Mouse (Mus musculus): ENCODE results near the gene Slc16a5. TPM values are rescaled to one million over a fixed set of nuclear protein-coding genes. Genes with fewer than 3 reads are reported as not detected.
A peak's percentile ranks its signal among the peaks of the same experiment; 100 is the strongest.

The Slc16a5 gene
- total and polyA plus RNA-seq, 3 experiments, result 0.26 TPM; not detected in 2

GRCm38 (mm10) chr11:115491356-115492083, 29.2 kb downstream of the Slc16a5 start, which contains the start of gene Nt5c:
Gene Nt5c (minus strand): TSS chr11:115491862.
- peak within 1 kb of the TSS; percentile 62 for H3K27ac ChIP-seq (ENCODE audit: control insufficient read depth, low read depth, low read length)
- H3K36me3 ChIP-seq (ENCODE audit: control insufficient read depth in 1 of 2, insufficient read depth in 2 of 2, low read length in 2 of 2), result 0 out of 4 replicates have a peak, but pooled peaks cover 0 to 3% of the 10 kb centered on the region in 2 experiments
- TF ChIP-seq CHD2 (IDR thresholded peaks at IDR 0.05; ENCODE audit: low read length) (no peak), POLR2AphosphoS5 (IDR thresholded peaks at IDR 0.05; ENCODE audit: borderline replicate concordance, low read depth, low read length) (no peak), TBP (IDR thresholded peaks at IDR 0.05; ENCODE audit: low read depth, low read length) (peak; percentile 82), MAZ (IDR thresholded peaks at IDR 0.05; ENCODE audit: low read depth, low read length) (no peak; the same call in 1 of the 2 replicates), POLR2A (IDR thresholded peaks at IDR 0.05; ENCODE audit: control insufficient read depth in 1 of 2, insufficient read depth in 1 of 2, low read depth in 1 of 2, low read length in 2 of 2, poor library complexity in 1 of 2) (peak; percentile 80 to 93), SIN3A (IDR thresholded peaks at IDR 0.05; ENCODE audit: low read length) (peak; percentile 54; the same call in 1 of the 2 replicates), NRF1 (IDR thresholded peaks at IDR 0.05; ENCODE audit: insufficient read depth, low read depth, low read length, poor library complexity, severe bottlenecking) (peak; percentile 45; the same call in 1 of the 2 replicates), MAX (IDR thresholded peaks at IDR 0.05; ENCODE audit: low read length) (peak; percentile 77; the same call in 1 of the 2 replicates), BHLHE40 (IDR thresholded peaks at IDR 0.05; ENCODE audit: borderline replicate concordance, low read depth, low read length) (peak; percentile 83; the same call in 1 of the 2 replicates), TCF12 (IDR thresholded peaks at IDR 0.05; ENCODE audit: low read depth, low read length) (peak; percentile 45; the same call in 1 of the 2 replicates), USF2 (IDR thresholded peaks at IDR 0.05; ENCODE audit: borderline replicate concordance in 1 of 2, insufficient read depth in 1 of 2, low read depth in 1 of 2, low read length in 2 of 2) (no peak), ZMIZ1 (IDR thresholded peaks at IDR 0.05; ENCODE audit: low read depth, low read length) (peak; percentile 58), MEF2A (IDR thresholded peaks at IDR 0.05; ENCODE audit: extremely low read depth, insufficient replicate concordance, low read depth, low read length, poor library complexity, severe bottlenecking) (no peak), GATA1 (IDR thresholded peaks at IDR 0.05; ENCODE audit: low read depth, low read length) (no peak), UBTF (IDR thresholded peaks at IDR 0.05; ENCODE audit: borderline replicate concordance, insufficient read depth, low read depth, low read length) (no peak), KAT2A (conservative IDR thresholded peaks at IDR 0.05; ENCODE audit: low read depth, low read length) (no peak), JUND (IDR thresholded peaks at IDR 0.05; ENCODE audit: low read depth, low read length) (no peak), RAD21 (IDR thresholded peaks at IDR 0.05; ENCODE audit: low read depth, low read length) (peak; percentile 31), POLR2AphosphoS2 (IDR thresholded peaks at IDR 0.05; ENCODE audit: low read length) (peak; percentile 63; the same call in 1 of the 2 replicates), ETS1 (IDR thresholded peaks at IDR 0.05; ENCODE audit: low read depth, low read length) (peak; percentile 3; the same call in 1 of the 2 replicates), EP300 (IDR thresholded peaks at IDR 0.05; ENCODE audit: low read depth in 1 of 2, low read length in 2 of 2) (no peak), MYB (IDR thresholded peaks at IDR 0.05; ENCODE audit: low read depth, low read length) (no peak), SMC3 (IDR thresholded peaks at IDR 0.05; ENCODE audit: low read depth, low read length) (peak; percentile 57), NELFE (IDR thresholded peaks at IDR 0.05; ENCODE audit: low read depth, low read length) (peak; percentile 81), HCFC1 (IDR thresholded peaks at IDR 0.05; ENCODE audit: low read depth, low read length) (peak; percentile 72), USF1 (IDR thresholded peaks at IDR 0.05; ENCODE audit: low read depth, low read length) (no peak), CTCF (IDR thresholded peaks at IDR 0.05 in 2 of 3, conservative IDR thresholded peaks at IDR 0.05 in 1 of 3; ENCODE audit: control insufficient read depth in 1 of 3, insufficient read depth in 1 of 3, low read depth in 2 of 3, low read length in 3 of 3, poor library complexity in 1 of 3, severe bottlenecking in 1 of 3) (peak; percentile 69 to 79 (median 72)), MYC (IDR thresholded peaks at IDR 0.05; ENCODE audit: low read depth, low read length) (peak; percentile 64; the same call in 1 of the 2 replicates), ELF1 (IDR thresholded peaks at IDR 0.05; ENCODE audit: low read depth, low read length) (peak; percentile 96), MXI1 (IDR thresholded peaks at IDR 0.05; ENCODE audit: low read depth, low read length) (peak; percentile 90)
- H3K9me3 ChIP-seq (replicated peaks; ENCODE audit: insufficient read depth, low read length), result no peaks in the 10 kb centered on the region
- DNase-seq (ENCODE audit: low read depth, low spot score), result peak; percentile 96
- H3K27me3 ChIP-seq (ENCODE audit: control insufficient read depth in 1 of 2, insufficient read depth in 2 of 2, low read length in 2 of 2), result no peaks in the 10 kb centered on the region
- H3K79me2 ChIP-seq (ENCODE audit: control insufficient read depth, insufficient read depth, low read length, poor library complexity), result peaks cover 13% of the 10 kb centered on the region
- peak within 1 kb of the TSS; percentile 78 to 83 for H3K4me3 ChIP-seq (ENCODE audit: control insufficient read depth in 1 of 2, insufficient read depth in 1 of 2, low read depth in 2 of 2, low read length in 2 of 2)
- peaks cover 2 to 12% of the 10 kb centered on the region in 2 experiments; a peak in 3 of 4 replicates for H3K4me1 ChIP-seq (ENCODE audit: control insufficient read depth in 1 of 2, insufficient read depth in 2 of 2, low read length in 2 of 2)
- peak within 1 kb of the TSS; percentile 74 for H3K9ac ChIP-seq (ENCODE audit: control insufficient read depth, low read depth, low read length, poor library complexity, severe bottlenecking)
